Mouse (Mus musculus) hindbrain, embryonic 13.5 days (tissue): ENCODE measurements around the gene Efnb2. TPM values are rescaled to one million over a fixed set of nuclear protein-coding genes. Genes with fewer than 3 reads are reported as not detected.

Experiments used
- ATAC-seq: fragments of 200-750 bp; cut with Nextera tagmentation; 2 replicates; pipeline ENCODE4 v1.8.0; 2017; ENCODE audit warnings: moderate TSS enrichment; ENCODE audit not compliant: low FRiP score
- H3K27ac ChIP-seq: fragments of 300-500 bp; sonication (generic); 2 replicates; pipeline ENCODE4 v1.5.1; 2015; ENCODE audit warnings: inconsistent platforms, mild to moderate bottlenecking, moderate library complexity
- H3K27me3 ChIP-seq: fragments of 300-500 bp; sonication (generic); 2 replicates; pipeline ENCODE4 v1.6.1; 2015; ENCODE audit warnings: mild to moderate bottlenecking, inconsistent platforms
- H3K36me3 ChIP-seq: fragments of 300-500 bp; sonication (generic); 2 replicates; pipeline ENCODE4 v1.6.1; 2015; ENCODE audit warnings: mild to moderate bottlenecking, inconsistent platforms
- H3K4me1 ChIP-seq: fragments of 300-500 bp; sonication (generic); replicated peaks from 2 replicates; pipeline ENCODE4 v1.6.1; 2015; ENCODE audit warnings: inconsistent platforms
- H3K4me2 ChIP-seq: fragments of 300-500 bp; sonication (generic); 2 replicates; pipeline ENCODE4 v1.6.1; 2015; ENCODE audit warnings: inconsistent platforms, mild to moderate bottlenecking, moderate library complexity
- H3K4me3 ChIP-seq: fragments of 300-500 bp; sonication (generic); 2 replicates; pipeline ENCODE4 v1.5.1; 2015; ENCODE audit warnings: mild to moderate bottlenecking, inconsistent platforms
- H3K9ac ChIP-seq: fragments of 300-500 bp; sonication (generic); 2 replicates; pipeline ENCODE4 v1.6.1; 2015; ENCODE audit warnings: mild to moderate bottlenecking, inconsistent platforms
- H3K9me3 ChIP-seq: fragments of 300-500 bp; sonication (generic); 2 replicates; pipeline ENCODE4 v1.6.1; 2016; ENCODE audit warnings: inconsistent platforms
- WGBS: fragments of 180-500 bp; shearing (Covaris S2); methylation state at CpG from one replicate; pipeline ENCODE4 v1.1.7; 2015; 5-methylcytosine and 5-hydroxymethylcytosine counted together
- polyA plus RNA-seq: library from polyadenylated mRNA; unstranded; fragments of >200 nt; fragmentation: Nextera tagmentation; extraction: Ambion mirVana; gene quantifications from 2 replicates; pipeline ENCODE4 v1.2.1, GENCODE M21; 2015

Efnb2 gene
- polyA plus RNA-seq, 1 experiment from 2014 or later: 26.1 TPM

- Histone ChIP-seq H3K27me3 (no peaks in the 10 kb centered on the region), H3K36me3 (peaks cover 37% of the 10 kb centered on the region), H3K9me3 (no peaks in the 10 kb centered on the region), H3K27ac (peak overlapping the region; percentile 6; the same call in 1 of the 2 replicates), H3K4me1 (peaks cover 50% of the 10 kb centered on the region), H3K4me2 (no peak overlapping the region), H3K4me3 (no peak overlapping the region), H3K9ac (no peak overlapping the region)
- WGBS: 75% methylated on average over 12 of the region's 12 CpGs
- ATAC-seq: no peak
Observed at GRCm38 (mm10) chr8:8622031-8622430, 39.0 kb downstream of the Efnb2 start.

- WGBS: 84% methylated on average over 16 of the region's 16 CpGs
- Histone ChIP-seq H3K36me3 (peaks cover 41% of the 10 kb centered on the region), H3K4me1 (peaks cover 50% of the 10 kb centered on the region), H3K9ac (no peak overlapping the region), H3K27ac (0 out of 2 replicates have a peak overlapping the region, but pooled peaks have one; percentile 30), H3K4me2 (no peak overlapping the region), H3K9me3 (no peaks in the 10 kb centered on the region), H3K27me3 (no peaks in the 10 kb centered on the region), H3K4me3 (no peak overlapping the region)
- ATAC-seq: no peak
Observed at GRCm38 (mm10) chr8:8621236-8621917, 39.7 kb downstream of the Efnb2 start.

- WGBS: 83% methylated on average over 21 of the region's 21 CpGs
Observed at GRCm38 (mm10) chr8:8620536-8620935, 40.5 kb downstream of the Efnb2 start.

GRCm38 (mm10) chr8:8619221-8620194, 41.5 kb downstream of the Efnb2 start:
- Histone ChIP-seq H3K9ac (peak overlapping the region; percentile 46; the same call in 1 of the 2 replicates), H3K9me3 (no peaks in the 10 kb centered on the region), H3K27ac (no peak overlapping the region), H3K4me2 (no peak overlapping the region), H3K4me3 (no peak overlapping the region), H3K27me3 (no peaks in the 10 kb centered on the region), H3K36me3 (peaks cover 41% of the 10 kb centered on the region), H3K4me1 (peaks cover 50% of the 10 kb centered on the region)
- WGBS: 25% methylated on average over 19 of the region's 19 CpGs
- 0 out of 2 replicates have a peak, but pooled peaks have one; percentile 52 for ATAC-seq

More at GRCm38 (mm10) chr8:8620536-8620935, 40.5 kb downstream of the Efnb2 start:
- H3K4me2 ChIP-seq: no peak overlapping the region
- H3K27ac ChIP-seq: peak overlapping the region; percentile 30; the same call in 1 of the 2 replicates
- no peaks in the 10 kb centered on the region for H3K27me3 ChIP-seq
- peaks cover 41% of the 10 kb centered on the region for H3K36me3 ChIP-seq
- peaks cover 50% of the 10 kb centered on the region for H3K4me1 ChIP-seq
- ATAC-seq: no peak
- no peak overlapping the region for H3K4me3 ChIP-seq
- H3K9ac ChIP-seq: no peak overlapping the region
- H3K9me3 ChIP-seq: no peaks in the 10 kb centered on the region

- WGBS: 61% methylated on average over 1 of the region's 1 CpGs
- Histone ChIP-seq H3K4me2 (no peak overlapping the region), H3K9me3 (no peaks in the 10 kb centered on the region), H3K4me1 (peaks cover 15% of the 10 kb centered on the region), H3K9ac (no peak overlapping the region), H3K36me3 (peaks cover 11% of the 10 kb centered on the region), H3K27ac (no peak overlapping the region), H3K4me3 (no peak overlapping the region), H3K27me3 (0 out of 2 replicates have a peak, but pooled peaks cover 3% of the 10 kb centered on the region)
- ATAC-seq: no peak
Observed at GRCm38 (mm10) chr8:8613844-8614243, 47.2 kb downstream of the Efnb2 start.

- 80% methylated on average over 4 of the region's 4 CpGs for WGBS
- ATAC-seq: no peak
- peaks cover 13% of the 10 kb centered on the region for H3K4me1 ChIP-seq
Observed at GRCm38 (mm10) chr8:8611928-8612327, 49.1 kb downstream of the Efnb2 start.

GRCm38 (mm10) chr8:8609791-8610190, 51.3 kb downstream of the Efnb2 start:
- WGBS: 13% methylated on average over 7 of the region's 7 CpGs
- no peak overlapping the region for H3K27ac ChIP-seq

More at GRCm38 (mm10) chr8:8611928-8612327, 49.1 kb downstream of the Efnb2 start:
- Histone ChIP-seq H3K4me3 (no peak overlapping the region), H3K27me3 (0 out of 2 replicates have a peak, but pooled peaks cover 3% of the 10 kb centered on the region), H3K27ac (no peak overlapping the region), H3K4me2 (no peak overlapping the region), H3K36me3 (peaks cover 4% of the 10 kb centered on the region), H3K9ac (no peak overlapping the region), H3K9me3 (no peaks in the 10 kb centered on the region)

GRCm38 (mm10) chr8:8609141-8609540, 51.9 kb downstream of the Efnb2 start:
- no peak for ATAC-seq
- no peaks in the 10 kb centered on the region for H3K9me3 ChIP-seq
- 0 out of 2 replicates have a peak, but pooled peaks cover 3% of the 10 kb centered on the region for H3K27me3 ChIP-seq
- no peak overlapping the region for H3K27ac ChIP-seq
- H3K36me3 ChIP-seq: no peaks in the 10 kb centered on the region
- WGBS: 6% methylated on average over 5 of the region's 5 CpGs
- H3K4me1 ChIP-seq: peaks cover 13% of the 10 kb centered on the region
- no peak overlapping the region for H3K9ac ChIP-seq
- H3K4me3 ChIP-seq: no peak overlapping the region
- H3K4me2 ChIP-seq: no peak overlapping the region

More at GRCm38 (mm10) chr8:8609791-8610190, 51.3 kb downstream of the Efnb2 start:
- H3K36me3 ChIP-seq: no peaks in the 10 kb centered on the region
- 0 out of 2 replicates have a peak, but pooled peaks cover 3% of the 10 kb centered on the region for H3K27me3 ChIP-seq
- H3K4me1 ChIP-seq: peaks cover 13% of the 10 kb centered on the region
- no peak overlapping the region for H3K4me3 ChIP-seq
- no peak overlapping the region for H3K4me2 ChIP-seq
- H3K9me3 ChIP-seq: no peaks in the 10 kb centered on the region
- no peak for ATAC-seq
- no peak overlapping the region for H3K9ac ChIP-seq

GRCm38 (mm10) chr8:8605621-8606020, 55.4 kb downstream of the Efnb2 start:
- 0 out of 2 replicates have a peak, but pooled peaks cover 11% of the 10 kb centered on the region for H3K27me3 ChIP-seq
- 88% methylated on average over 4 of the region's 4 CpGs for WGBS
- H3K36me3 ChIP-seq: no peaks in the 10 kb centered on the region
- H3K27ac ChIP-seq: no peak overlapping the region
- H3K4me2 ChIP-seq: no peak overlapping the region
- H3K4me3 ChIP-seq: no peak overlapping the region
- H3K9me3 ChIP-seq: no peaks in the 10 kb centered on the region
- H3K4me1 ChIP-seq: peaks cover 13% of the 10 kb centered on the region
- H3K9ac ChIP-seq: no peak overlapping the region
- no peak for ATAC-seq

GRCm38 (mm10) chr8:8603875-8604274, 57.2 kb downstream of the Efnb2 start:
- H3K9ac ChIP-seq: no peak overlapping the region
- peaks cover under 1% of the 10 kb centered on the region; the same call in 1 of the 2 replicates for H3K4me1 ChIP-seq
- no peak overlapping the region for H3K4me2 ChIP-seq
- no peak for ATAC-seq
- no peak overlapping the region for H3K4me3 ChIP-seq
- H3K36me3 ChIP-seq: no peaks in the 10 kb centered on the region
- H3K27me3 ChIP-seq: 0 out of 2 replicates have a peak, but pooled peaks cover 7% of the 10 kb centered on the region
- 84% methylated on average over 6 of the region's 6 CpGs for WGBS
- H3K9me3 ChIP-seq: no peaks in the 10 kb centered on the region
- no peak overlapping the region for H3K27ac ChIP-seq

- H3K36me3 ChIP-seq: no peaks in the 10 kb centered on the region
- whole genome bisulfite sequencing: 74% methylated on average over 7 of the region's 7 CpGs
- no peak overlapping the region for H3K27ac ChIP-seq
- peaks cover 3% of the 10 kb centered on the region; the same call in 1 of the 2 replicates for H3K4me1 ChIP-seq
- peaks cover 10% of the 10 kb centered on the region; the same call in 1 of the 2 replicates for H3K27me3 ChIP-seq
- ATAC-seq: no peak
- no peak overlapping the region for H3K4me3 ChIP-seq
- H3K9me3 ChIP-seq: no peaks in the 10 kb centered on the region
- H3K9ac ChIP-seq: no peak overlapping the region
- no peak overlapping the region for H3K4me2 ChIP-seq
Observed at GRCm38 (mm10) chr8:8602616-8603461, 58.2 kb downstream of the Efnb2 start.
